Mouse (Mus musculus) forebrain, embryonic 11.5 days (tissue): Measurements from ENCODE around the gene Cars. TPM values are rescaled to one million over a fixed set of nuclear protein-coding genes. Genes with fewer than 3 reads are reported as not detected.

ENCODE experiments used
- ATAC-seq: fragments of 200-750 bp; cut with Nextera tagmentation; replicated peaks from 2 replicates; pipeline ENCODE4 v1.8.0; 2017; ENCODE audit warnings: moderate TSS enrichment; ENCODE audit not compliant: low FRiP score
- DNase-seq: peaks from one replicate; pipeline ENCODE4 v3.0.0-alpha.2; 2017; ENCODE audit warnings: low spot score
- H3K27ac ChIP-seq: fragments of 300-500 bp; sonication (generic); 2 replicates; pipeline ENCODE4 v1.5.1; 2014; ENCODE audit warnings: low read depth, low read length
- H3K27me3 ChIP-seq: fragments of 300-500 bp; sonication (generic); 2 replicates; pipeline ENCODE4 v1.6.1; 2014; ENCODE audit warnings: mild to moderate bottlenecking, low read length, mixed read lengths; ENCODE audit not compliant: control insufficient read depth, insufficient read depth
- H3K36me3 ChIP-seq: fragments of 300-500 bp; sonication (generic); 2 replicates; pipeline ENCODE4 v1.6.1; 2014; ENCODE audit warnings: mild to moderate bottlenecking, low read length, moderate library complexity, mixed read lengths; ENCODE audit not compliant: control insufficient read depth, insufficient read depth
- H3K4me1 ChIP-seq: fragments of 300-500 bp; sonication (generic); replicated peaks from 2 replicates; pipeline ENCODE4 v1.6.1; 2014; ENCODE audit warnings: low read length, mixed read lengths; ENCODE audit not compliant: control insufficient read depth, insufficient read depth
- H3K4me2 ChIP-seq: fragments of 300-500 bp; sonication (generic); 2 replicates; pipeline ENCODE4 v1.6.1; 2014; ENCODE audit warnings: low read depth, mild to moderate bottlenecking, low read length, moderate library complexity, mixed read lengths; ENCODE audit not compliant: severe bottlenecking
- H3K4me3 ChIP-seq: fragments of 300-500 bp; sonication (generic); 2 replicates; pipeline ENCODE4 v1.5.1; 2014; ENCODE audit warnings: low read depth, low read length
- H3K9ac ChIP-seq: fragments of 300-500 bp; sonication (generic); 2 replicates; pipeline ENCODE4 v1.6.1; 2014; ENCODE audit warnings: low read length
- H3K9me3 ChIP-seq: fragments of 300-500 bp; sonication (generic); 2 replicates; pipeline ENCODE4 v1.6.1; 2016; ENCODE audit warnings: low read length, mixed read lengths; ENCODE audit not compliant: control insufficient read depth
- WGBS: fragments of 180-500 bp; shearing (Covaris S2); extraction: QIAGEN DNeasy Blood & Tissue Kit; methylation state at CpG from one replicate; pipeline ENCODE4 v1.1.7; 2014; 5-methylcytosine and 5-hydroxymethylcytosine counted together
- polyA plus RNA-seq: library from polyadenylated mRNA; unstranded; fragments of >200 nt; fragmentation: Nextera tagmentation; extraction: Ambion mirVana; gene quantifications from 2 replicates; pipeline ENCODE4 v1.2.1, GENCODE M21; 2014

Cars gene
- polyA plus RNA-seq, 1 experiment from 2014 or later = 72.6 TPM

DNA sequence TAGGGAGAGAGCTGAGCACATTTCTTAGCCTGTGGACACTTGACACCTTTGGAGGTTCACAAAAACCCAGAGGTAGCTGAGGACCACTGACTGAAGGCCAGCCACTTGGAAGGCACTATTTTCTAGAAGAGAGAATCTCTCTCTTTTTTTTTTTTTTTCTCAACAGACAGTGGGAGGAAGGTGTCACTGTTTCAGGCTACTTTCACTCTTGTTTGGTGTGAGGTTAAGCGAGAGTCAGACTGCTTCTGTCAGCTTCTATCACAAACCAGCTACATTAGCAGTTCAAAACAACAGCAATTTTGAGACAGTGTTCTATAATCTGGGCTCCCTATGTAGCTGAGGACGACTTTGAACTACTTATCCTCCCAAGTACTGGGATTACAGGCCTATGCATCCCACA lies 26.3 kb upstream of the Cars start:
- H3K36me3 ChIP-seq = no peaks in the 10 kb centered on the region
- H3K27ac ChIP-seq = no peak overlapping the region
- no peak overlapping the region for H3K9ac ChIP-seq
- H3K27me3 ChIP-seq = no peaks in the 10 kb centered on the region
- no peaks in the 10 kb centered on the region for H3K4me1 ChIP-seq
- no peaks in the 10 kb centered on the region for H3K9me3 ChIP-seq
- ATAC-seq = no peak
- H3K4me2 ChIP-seq = no peak overlapping the region
- DNase-seq = no peak
- H3K4me3 ChIP-seq = no peak overlapping the region
- 64% methylated on average over 2 of the region's 2 CpGs for WGBS

DNA sequence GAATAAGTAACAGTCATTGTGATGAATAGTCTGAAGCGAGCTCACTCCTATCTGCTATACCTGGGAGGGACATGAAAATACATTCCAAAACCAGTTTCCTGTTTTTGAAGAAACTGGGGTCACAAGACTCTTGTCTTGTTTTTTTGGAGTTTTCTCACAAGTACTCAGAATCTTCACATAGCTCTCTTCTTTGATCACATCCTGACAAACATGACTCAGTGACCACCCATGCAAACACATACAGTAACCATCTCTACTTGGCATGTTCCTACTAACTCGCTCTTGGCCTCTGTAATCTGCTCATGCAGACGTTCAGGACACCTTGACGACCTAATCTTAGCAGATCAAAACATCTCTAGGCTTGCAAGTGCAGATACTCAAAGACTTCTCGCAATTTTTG lies 25.3 kb upstream of the Cars start:
- no peaks in the 10 kb centered on the region for H3K27me3 ChIP-seq
- WGBS = 78% methylated on average over 5 of the region's 5 CpGs
- H3K9me3 ChIP-seq = no peaks in the 10 kb centered on the region
- no peaks in the 10 kb centered on the region for H3K4me1 ChIP-seq
- H3K9ac ChIP-seq = no peak overlapping the region
- no peak overlapping the region for H3K4me3 ChIP-seq
- no peak overlapping the region for H3K4me2 ChIP-seq
- ATAC-seq (no peak), DNase-seq (no peak)
- H3K27ac ChIP-seq = no peak overlapping the region
- H3K36me3 ChIP-seq = no peaks in the 10 kb centered on the region

DNA sequence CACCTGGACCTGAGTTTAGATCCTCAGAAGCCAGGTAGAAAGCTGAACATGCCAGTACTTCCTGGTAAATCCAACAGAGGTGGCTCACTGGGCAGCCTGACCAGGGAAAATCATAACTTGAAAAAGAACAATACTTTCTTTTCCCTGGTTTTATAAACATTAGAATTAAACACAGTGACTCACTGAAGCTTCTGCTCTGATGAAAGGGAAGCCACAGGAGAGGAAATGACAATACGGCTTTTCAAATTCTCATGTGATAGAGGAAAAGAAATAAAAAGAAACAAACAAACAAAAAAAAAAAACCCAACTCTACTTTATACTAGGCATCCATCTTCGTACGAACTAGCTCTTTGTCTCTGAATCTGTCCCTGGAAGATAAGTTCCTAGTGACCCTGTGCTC lies 24.7 kb upstream of the Cars start:
- H3K4me3 ChIP-seq = no peak overlapping the region
- H3K4me1 ChIP-seq = no peaks in the 10 kb centered on the region
- H3K36me3 ChIP-seq = no peaks in the 10 kb centered on the region
- H3K27ac ChIP-seq = no peak overlapping the region
- no peak for DNase-seq
- 88% methylated on average over 3 of the region's 3 CpGs for WGBS
- ATAC-seq = no peak
- H3K9me3 ChIP-seq = no peaks in the 10 kb centered on the region
- no peaks in the 10 kb centered on the region for H3K27me3 ChIP-seq
- H3K4me2 ChIP-seq = no peak overlapping the region
- no peak overlapping the region for H3K9ac ChIP-seq

GRCm38 (mm10) chr7:143620951-143621350 lies 21.1 kb upstream of the Cars start:
- Histone ChIP-seq H3K4me3 (no peak overlapping the region), H3K9me3 (no peaks in the 10 kb centered on the region), H3K9ac (no peak overlapping the region), H3K4me2 (no peak overlapping the region), H3K27me3 (no peaks in the 10 kb centered on the region), H3K4me1 (no peaks in the 10 kb centered on the region), H3K36me3 (no peaks in the 10 kb centered on the region), H3K27ac (no peak overlapping the region)
- DNase-seq (no peak), ATAC-seq (no peak)
- WGBS = 68% methylated on average over 1 of the region's 1 CpGs

- Histone ChIP-seq H3K4me3 (no peak overlapping the region), H3K27me3 (no peaks in the 10 kb centered on the region), H3K36me3 (no peaks in the 10 kb centered on the region), H3K9ac (no peak overlapping the region), H3K27ac (no peak overlapping the region), H3K4me1 (no peaks in the 10 kb centered on the region), H3K9me3 (no peaks in the 10 kb centered on the region), H3K4me2 (no peak overlapping the region)
- ATAC-seq = no peak
- DNase-seq = no peak
- 76% methylated on average over 9 of the region's 9 CpGs for WGBS
Measured at GRCm38 (mm10) chr7:143614404-143615135, 14.7 kb upstream of the Cars start.

DNA sequence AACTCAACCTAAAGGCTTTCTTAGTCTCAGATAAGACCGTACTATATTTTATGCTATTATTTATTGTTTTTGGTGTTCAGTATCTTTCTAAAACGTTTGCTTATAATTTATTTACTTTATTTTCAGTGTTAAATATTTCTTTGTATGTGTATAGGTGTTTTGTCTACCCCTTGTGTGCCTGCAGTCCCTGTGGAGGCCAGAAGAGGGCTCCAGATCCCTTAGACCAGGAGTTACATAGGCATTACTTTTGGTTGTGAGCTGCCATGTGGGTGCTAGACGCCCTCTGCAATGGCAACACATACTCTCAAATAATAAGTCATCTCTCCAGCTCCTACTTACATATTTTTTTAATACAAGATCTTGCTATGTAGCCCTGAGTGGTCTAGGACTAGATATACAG lies 12.3 kb upstream of the Cars start:
- no peak overlapping the region for H3K4me2 ChIP-seq
- no peak overlapping the region for H3K27ac ChIP-seq
- ATAC-seq (no peak), DNase-seq (no peak)
- no peaks in the 10 kb centered on the region for H3K27me3 ChIP-seq
- 59% methylated on average over 3 of the region's 3 CpGs for WGBS
- H3K4me1 ChIP-seq = no peaks in the 10 kb centered on the region
- H3K4me3 ChIP-seq = no peak overlapping the region
- H3K9ac ChIP-seq = no peak overlapping the region
- no peaks in the 10 kb centered on the region for H3K36me3 ChIP-seq
- H3K9me3 ChIP-seq = no peaks in the 10 kb centered on the region

DNA sequence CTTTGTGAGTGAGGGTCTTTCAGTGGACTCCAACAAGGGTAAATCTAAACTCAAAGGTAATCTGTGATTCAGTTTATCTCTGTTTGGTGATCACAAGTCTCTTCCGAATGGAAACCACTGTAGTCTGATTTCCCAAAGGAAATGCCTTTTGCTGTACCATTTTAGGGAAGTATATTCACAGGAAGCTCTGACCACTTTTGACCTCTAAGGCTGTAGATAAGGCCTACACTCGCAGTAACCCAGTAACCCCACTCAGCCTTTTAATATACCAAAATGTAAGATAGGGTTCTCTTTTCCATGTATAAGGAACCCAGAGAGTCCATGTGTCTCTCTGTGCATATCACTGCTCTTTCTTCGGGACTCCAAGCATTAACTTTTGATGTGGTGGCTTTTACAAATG lies 5.4 kb upstream of the Cars start:
- H3K4me3 ChIP-seq = no peak overlapping the region
- H3K27me3 ChIP-seq = no peaks in the 10 kb centered on the region
- no peaks in the 10 kb centered on the region for H3K9me3 ChIP-seq
- H3K27ac ChIP-seq = no peak overlapping the region
- no peak for ATAC-seq
- no peaks in the 10 kb centered on the region for H3K36me3 ChIP-seq
- no peak for DNase-seq
- H3K9ac ChIP-seq = no peak overlapping the region
- no peaks in the 10 kb centered on the region; the same call in 1 of the 2 replicates for H3K4me1 ChIP-seq
- WGBS = 92% methylated on average over 3 of the region's 3 CpGs
- no peak overlapping the region for H3K4me2 ChIP-seq

- Histone ChIP-seq H3K4me1 (no peaks in the 10 kb centered on the region; the same call in 1 of the 2 replicates), H3K4me3 (no peak overlapping the region), H3K27me3 (no peaks in the 10 kb centered on the region), H3K27ac (no peak overlapping the region), H3K9me3 (no peaks in the 10 kb centered on the region), H3K36me3 (no peaks in the 10 kb centered on the region), H3K9ac (no peak overlapping the region), H3K4me2 (no peak overlapping the region)
- no peak for ATAC-seq
- DNase-seq = no peak
- WGBS = 76% methylated on average over 2 of the region's 2 CpGs
Measured at GRCm38 (mm10) chr7:143604889-143605288, 5.0 kb upstream of the Cars start.

GRCm38 (mm10) chr7:143601705-143602104 lies 1.8 kb upstream of the Cars start:
- Histone ChIP-seq H3K36me3 (no peaks in the 10 kb centered on the region), H3K27ac (no peak overlapping the region), H3K4me1 (peaks cover 6% of the 10 kb centered on the region), H3K9me3 (no peaks in the 10 kb centered on the region), H3K27me3 (no peaks in the 10 kb centered on the region), H3K4me2 (no peak overlapping the region), H3K9ac (no peak overlapping the region), H3K4me3 (no peak overlapping the region)
- WGBS = 82% methylated on average over 2 of the region's 2 CpGs
- no peak for DNase-seq
- no peak for ATAC-seq
